Mouse (Mus musculus): ENCODE results near the gene Slx4ip.

The Slx4ip gene

DNA sequence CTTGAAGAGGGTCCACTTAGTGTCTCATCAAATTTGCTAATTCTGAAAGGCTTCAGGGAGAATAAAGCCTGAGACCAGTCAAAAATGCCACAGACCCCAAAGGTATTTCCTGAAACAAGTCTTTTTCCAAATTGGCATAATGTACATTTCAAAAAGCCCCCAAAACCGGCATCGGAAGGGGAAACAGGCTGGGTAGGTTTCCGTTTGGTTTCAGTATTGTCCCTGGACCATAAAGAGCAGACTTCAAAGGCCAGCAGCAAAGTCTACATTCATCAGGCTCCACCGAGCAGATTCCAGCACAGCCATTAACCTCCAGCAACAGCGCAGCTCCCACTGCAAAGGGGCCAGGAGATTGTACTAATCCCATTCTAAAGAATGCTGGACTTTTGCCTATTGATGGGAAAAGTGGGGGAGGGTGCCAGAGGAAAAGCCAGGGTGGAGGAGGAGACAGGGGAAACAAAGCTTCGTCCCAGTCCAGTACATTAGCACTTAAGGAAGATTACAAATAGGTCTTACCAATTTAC, 208.3 kb downstream of the Slx4ip start:
- no peak for DNase-seq (ENCODE audit: low read depth, low spot score)

DNA sequence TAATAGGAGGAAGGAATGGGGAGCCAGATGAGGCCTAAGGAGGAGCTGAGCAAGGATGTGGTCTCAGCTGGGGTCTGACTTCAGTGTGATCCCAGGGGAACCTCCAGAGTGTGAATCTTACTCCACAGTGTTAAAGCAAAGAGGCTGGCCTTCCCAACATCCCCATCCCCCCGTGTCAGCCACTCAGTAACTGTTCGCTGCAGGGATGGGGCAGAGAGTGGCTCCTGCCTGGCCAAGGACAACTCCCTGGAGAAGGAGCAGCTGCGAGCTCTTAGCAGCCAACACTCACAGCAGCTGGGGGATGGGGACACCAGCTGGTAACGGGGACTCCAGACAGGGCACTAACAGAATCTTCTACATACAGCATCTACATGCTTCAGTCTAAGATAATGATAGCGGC, 210.1 kb downstream of the Slx4ip start:
- no peak for DNase-seq (ENCODE audit: low read depth, low spot score)

DNA sequence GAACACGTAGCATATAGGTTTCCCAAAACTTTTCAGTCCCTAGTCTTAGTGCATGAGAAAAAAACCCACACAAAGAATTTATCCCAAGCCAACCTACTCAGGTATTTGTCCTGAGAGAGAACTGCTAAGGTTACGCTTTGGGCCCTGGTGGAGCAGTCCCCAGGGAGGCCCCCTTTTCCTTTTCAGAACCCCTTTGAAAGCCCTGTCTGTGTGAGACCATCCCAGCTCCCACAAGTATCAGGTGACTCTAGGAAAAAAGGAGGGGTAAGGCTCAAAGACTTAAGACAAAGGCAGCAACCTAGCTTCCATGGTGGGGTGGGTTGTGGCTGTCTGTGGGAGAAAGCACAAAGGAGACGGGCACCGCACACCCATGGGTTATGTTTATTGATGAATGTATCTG, 216.2 kb downstream of the Slx4ip start:
- no peak for DNase-seq (ENCODE audit: low read depth, low spot score)

DNA sequence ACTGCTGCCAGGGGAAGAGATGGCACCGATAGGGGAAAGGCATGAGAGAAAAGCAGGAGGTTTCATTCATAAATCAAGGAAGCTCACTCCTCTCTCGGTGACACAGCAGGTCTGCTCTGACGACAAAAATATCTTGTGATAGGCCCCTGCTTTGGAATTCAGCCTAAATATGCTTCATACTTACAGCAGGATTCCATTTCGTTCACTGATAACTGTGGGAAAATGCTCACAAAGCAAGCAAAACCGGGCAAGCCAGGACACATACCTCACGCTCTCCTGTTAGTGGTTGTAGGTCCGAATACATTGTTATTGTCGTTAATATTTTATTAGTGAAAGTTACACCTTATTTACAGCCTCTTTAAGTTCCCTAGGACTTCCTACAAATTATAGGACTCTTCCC, 216.9 kb downstream of the Slx4ip start:
- DNase-seq (ENCODE audit: low read depth, low spot score), result no peak

DNA sequence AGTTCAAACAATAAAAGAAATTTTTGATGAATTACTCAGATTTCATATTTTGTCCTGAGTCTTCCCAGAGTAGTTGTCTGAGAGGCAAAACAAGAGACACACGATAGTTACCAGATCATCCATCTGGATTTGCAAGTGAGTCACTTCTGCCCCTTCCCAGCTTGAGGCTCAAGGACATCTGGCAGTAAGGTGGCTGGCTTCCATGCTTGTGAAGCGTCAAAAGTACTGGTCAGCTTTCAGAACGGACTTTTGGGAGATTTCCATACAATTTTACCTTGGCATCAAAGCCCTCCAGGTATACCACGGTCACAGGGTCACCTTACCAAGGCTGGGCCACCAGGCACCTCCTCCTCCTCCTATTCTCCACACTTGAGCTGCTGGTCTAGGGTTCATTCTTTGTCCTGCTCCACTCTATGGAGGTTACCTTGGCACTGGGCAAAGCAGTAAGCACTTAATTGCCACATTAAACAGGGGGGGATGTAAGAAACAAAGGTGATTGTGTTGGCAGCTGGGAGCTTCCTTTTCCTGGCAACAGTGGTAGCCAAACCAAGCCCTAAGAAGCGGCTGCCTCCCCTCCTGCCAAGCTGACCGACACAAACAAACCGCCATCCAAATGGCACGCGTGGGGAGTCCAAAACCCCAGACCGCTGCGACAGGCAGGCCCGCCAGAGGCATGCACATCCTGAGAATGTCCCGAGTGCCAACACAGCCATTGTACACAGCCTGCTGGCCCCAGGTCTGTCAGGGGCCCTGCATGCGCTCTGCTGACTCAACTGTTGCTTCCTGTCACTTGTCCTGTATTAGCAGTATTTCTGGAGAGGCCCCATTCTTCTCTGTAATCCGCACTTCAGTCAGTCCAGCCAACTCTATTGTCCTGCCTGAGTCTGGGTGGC, 218.5 kb downstream of the Slx4ip start:
- no peak for DNase-seq (ENCODE audit: low read depth, low spot score)

DNA sequence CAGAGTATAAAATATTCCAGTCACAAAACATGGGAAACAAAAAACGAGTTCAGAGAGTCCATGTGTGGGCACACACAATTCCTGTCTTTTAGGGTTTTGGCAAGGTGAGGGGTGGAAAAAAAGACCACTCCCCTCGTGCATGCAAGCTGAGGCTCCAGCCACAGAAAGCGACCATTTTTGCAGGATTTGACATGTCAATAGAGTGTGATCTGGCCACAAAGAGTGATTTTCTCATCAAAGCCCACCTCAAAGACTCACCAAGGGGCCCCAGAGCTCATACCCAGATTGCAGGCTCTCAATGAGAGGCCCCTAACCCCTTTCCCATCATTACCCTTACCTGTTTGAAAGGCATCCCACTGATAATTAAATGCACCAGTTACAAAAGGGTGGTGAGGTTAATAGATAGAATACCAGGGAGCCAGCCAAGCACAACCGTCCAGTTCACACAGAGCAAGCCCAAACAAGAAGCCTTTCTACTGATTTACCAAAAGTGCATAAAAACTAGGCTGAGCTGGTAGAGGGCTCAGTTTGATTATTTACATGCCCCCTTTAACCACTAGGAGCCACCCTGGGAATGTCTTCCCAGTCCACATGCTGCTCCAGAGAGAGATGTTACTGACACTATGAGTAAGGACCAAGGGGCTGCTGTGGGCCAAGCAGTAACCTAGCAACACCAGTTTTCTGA, 219.3 kb downstream of the Slx4ip start:
- DNase-seq (ENCODE audit: low read depth, low spot score), result no peak

DNA sequence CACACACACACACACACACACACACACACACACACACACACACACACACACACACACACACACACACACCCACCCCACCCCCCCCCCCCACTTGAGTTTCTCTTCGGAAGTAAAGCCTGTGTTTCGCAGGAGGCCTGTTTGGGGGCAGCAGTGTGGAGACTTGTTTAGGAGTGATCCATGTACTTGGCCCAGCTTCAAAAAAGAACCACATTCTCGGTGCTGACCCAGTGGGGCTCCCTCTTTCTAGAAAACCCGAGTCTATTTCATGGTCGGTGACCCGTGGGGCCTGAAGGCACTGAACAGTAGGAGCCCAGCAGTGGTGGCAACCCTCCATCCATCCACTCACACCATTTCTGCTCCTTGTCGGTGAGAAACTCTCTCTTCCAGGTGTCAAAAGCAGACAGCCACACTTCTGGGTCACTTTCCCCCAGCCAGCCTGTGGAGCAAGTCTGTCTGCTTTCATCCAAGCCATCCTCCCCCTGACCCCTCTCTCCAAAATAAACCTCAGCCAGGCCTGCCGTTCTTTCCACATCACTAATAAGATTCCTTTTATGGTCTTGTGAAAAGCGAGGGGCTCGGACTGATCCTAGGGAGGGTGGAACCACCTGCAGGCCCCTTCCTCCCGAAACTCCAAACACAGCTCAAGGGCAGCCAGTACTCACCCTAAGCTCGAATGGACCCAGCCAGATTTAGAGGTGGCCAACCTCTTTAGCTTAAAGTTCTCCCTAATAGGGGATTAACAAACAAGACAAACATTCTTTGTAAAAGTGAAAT, 222.5 kb downstream of the Slx4ip start:
- no peak for DNase-seq (ENCODE audit: low read depth, low spot score)

DNA sequence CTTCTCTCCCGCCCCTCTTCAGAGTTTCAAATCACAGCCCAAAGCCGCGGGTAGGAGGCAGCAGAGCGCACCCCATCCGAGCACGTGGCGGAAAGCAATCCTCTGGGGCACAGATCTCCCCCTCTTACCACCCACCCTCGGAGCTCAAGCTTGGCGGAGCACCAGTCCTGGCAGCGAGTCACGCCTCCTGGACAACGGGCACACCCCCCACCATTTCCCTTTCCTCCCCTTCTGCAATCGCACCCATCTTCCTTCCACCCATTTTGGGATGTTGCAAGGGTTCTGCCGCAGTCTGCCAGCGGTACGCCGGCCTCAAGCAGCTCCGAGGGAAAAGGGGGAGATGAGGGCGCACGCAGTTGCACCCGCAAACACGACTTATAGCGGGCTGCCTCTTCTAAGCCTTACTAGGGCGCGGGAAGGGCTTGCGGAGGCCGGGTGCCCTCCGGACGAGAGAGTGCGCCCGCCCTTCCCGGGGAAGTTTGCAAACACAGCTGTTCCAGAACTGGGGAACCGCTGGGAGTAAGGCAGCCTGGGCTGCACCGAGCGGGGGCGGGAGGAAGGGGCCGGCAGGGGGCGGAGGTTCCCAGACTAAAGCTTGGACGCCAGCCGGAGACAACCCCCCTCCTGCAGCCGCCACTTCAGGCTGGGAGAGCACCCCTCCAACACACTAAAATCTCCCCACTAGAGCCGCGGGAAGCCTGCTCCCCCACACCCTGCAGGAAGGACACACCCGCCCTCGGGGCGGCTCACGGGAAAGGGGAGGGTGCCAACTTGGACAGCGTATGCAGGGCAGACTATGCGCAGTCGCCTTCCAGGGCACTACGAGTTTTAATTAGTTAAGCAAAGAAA, 223.5 kb downstream of the Slx4ip start:
- peak; percentile 40 for DNase-seq (ENCODE audit: low read depth, low spot score)

DNA sequence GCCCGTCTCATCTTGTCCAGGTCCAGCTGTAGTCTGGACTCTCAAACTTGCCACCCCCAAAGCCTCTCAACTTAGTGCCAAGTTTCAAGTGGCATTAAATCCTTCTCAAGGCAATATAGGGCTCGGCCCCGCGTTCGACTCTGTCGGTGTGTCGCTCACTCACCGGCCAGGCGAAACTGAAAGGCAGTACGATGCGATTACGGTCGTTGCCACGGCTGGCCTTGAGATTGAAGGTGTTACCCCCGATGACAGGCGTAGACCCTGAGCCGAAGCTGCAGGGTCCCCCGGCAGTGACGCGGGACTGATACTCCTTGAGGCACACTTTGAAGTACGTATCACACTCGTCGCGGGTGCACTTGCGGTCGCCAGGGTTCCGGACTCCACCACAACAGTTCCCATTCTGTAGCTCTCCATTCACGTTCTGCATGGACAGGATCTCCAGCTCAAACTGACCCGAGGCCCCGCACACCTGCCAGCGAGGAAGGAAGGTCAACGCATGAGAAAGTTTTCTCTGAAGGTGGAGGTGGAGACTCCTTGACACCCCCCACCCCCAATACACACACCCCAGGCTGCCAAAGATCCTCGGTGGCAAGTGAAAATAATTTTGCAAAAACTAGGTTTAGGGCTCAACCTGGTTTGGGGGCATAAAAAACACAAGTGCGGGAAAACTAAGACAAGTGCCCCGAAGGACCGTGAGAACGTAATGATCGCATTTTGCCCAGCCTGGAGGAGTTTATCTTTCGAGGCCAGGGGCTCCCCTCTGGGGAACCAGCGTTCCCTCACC, 224.4 kb downstream of the Slx4ip start:
- DNase-seq (ENCODE audit: low read depth, low spot score), result no peak

DNA sequence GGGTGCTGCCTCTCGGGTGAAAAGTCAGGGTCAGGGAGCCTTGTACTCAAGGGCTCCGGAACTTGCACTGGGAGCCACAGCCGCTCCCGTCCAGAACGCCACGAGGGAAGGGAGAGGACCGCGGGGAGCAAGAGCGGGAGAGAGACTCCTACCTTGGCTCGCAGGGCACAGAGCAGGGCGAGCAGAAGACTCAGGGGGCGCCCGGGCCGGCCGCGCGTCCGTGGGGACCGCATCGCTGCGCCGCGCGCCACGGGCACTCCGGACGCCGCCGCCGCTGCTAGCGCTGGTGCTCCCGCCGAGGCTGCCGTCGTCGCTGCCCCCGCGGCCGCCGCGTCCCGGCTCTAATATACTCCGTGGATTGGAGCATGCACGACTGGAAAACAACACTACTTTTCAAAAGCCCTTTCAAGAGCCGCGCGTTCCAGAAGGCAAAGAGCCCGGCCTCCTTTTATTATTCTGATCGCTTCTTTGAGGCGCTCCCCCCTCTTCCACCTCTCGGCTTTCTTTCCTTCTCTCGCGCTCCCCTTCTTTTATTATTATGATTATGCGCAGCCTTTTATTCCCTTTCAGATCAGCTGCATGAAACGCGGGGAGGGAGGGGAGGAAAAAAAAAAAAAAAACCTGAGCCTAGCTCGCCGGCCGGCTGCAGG, 225.1 kb downstream of the Slx4ip start, which contains the start of gene Jag1:
Jag1 (minus strand) TSS at position 620 of the 650 bp plus-strand sequence.
- no peak for DNase-seq (ENCODE audit: low read depth, low spot score)

DNA sequence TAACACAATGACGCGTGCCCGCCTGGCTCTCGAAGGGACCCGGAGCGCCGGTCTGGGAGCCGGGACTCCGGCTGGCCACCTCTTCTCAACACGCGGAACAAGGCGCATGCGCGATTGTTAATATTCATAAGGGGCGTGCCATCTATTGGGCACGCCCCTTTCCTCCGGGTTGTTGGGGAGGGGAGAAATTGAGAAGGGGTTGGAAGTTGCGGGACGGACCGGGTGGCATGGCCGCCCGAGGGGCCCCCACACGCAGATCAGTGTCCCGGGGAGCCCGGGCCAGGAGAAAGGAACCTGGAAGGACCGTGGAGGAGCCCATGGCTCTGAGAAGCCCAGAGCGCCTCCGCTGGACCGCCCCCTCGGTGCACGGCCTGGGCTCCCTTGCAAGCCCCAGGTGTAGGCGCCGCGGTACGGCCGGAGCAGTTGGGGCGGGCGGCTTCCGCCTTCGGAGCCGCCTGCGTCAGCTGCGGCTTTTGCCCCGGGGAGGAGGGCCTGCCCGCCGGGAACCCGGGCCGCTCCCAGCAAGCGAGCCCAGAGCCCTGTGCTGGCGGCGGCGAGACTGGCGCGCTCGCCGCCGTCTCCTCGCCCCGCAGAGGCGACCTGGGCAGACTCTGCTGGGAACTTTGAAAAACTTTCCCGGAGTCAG, 225.8 kb downstream of the Slx4ip start:
- peak; percentile 32 for DNase-seq (ENCODE audit: low read depth, low spot score)

DNA sequence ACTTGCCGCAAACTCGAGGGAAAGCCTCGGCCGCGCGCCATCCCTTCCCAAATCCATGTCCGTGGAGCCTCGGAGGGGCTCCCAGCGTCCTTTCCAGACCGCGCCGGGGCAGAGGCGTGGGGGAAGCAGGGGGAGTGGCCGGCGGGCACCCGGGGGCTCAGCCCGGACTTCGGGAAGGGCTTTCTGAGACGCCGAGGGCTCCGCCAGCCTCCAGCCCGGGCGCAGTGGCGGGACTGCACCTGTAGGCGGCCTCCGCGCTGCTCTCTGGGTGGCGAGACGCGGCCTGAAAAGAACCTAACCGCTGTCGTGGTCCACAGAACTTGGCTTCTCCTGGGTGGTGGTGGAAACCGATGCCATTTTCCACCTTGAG, 226.3 kb downstream of the Slx4ip start:
- no peak for DNase-seq (ENCODE audit: low read depth, low spot score)

Measured in telencephalon, adult 2 months (tissue).